ENCODE assay signal across 9 mouse cellular contexts in genomic region chr14:36862387-36862786, GRCm38 (mm10).
DNase-seq lines count a peak whose midpoint lies in the region; ATAC-seq lines count a peak whose summit lies in the region.
"Had no signal": no experiment of that assay in that cellular context is flagged by ENCODE, and none has a peak within 500 bp of the region (broad histone marks: within the 10 kb centered on the region; RNA-seq: fewer than 3 reads in every experiment).

No protein-coding gene starts in this region.

- peak; percentile 23 to 65 for DNase-seq in spleen, adult 18-20 months
- no peak for DNase-seq in spleen, adult 12 weeks (ENCODE audit: low spot score)
- peak; percentile 75 for DNase-seq in ZHBTc4 (ENCODE audit: low read depth, low spot score)
- peak; percentile 69 for DNase-seq in hindbrain, embryonic 14.5 days (ENCODE audit: low spot score)
- DNase-seq in liver, embryonic 11.5 days (ENCODE audit: low spot score) = no peak

- H3K4me3 ChIP-seq in embryonic facial prominence, embryonic 13.5 days = no peak overlapping the region
- H3K4me3 ChIP-seq in hindbrain, embryonic 14.5 days (replicated peaks; ENCODE audit: low read length) = no peak overlapping the region
- H3K4me3 ChIP-seq in liver, embryonic 11.5 days (ENCODE audit: low read depth, low read length) = no peak overlapping the region
- H3K4me3 ChIP-seq in neural tube, embryonic 14.5 days (ENCODE audit: low read depth, low read length) = no peak overlapping the region
- H3K4me3 ChIP-seq: heart, embryonic 15.5 days had no signal

- peak; percentile 57; the same call in 1 of the 2 replicates for ATAC-seq in embryonic facial prominence, embryonic 13.5 days (ENCODE audit: insufficient number of reproducible peaks, insufficient read depth, low FRiP score, low TSS enrichment, low read depth)
- no peak for ATAC-seq in hindbrain, embryonic 14.5 days (ENCODE audit: low FRiP score)
- peak; percentile 36; the same call in 1 of the 2 replicates for ATAC-seq in liver, embryonic 11.5 days (replicated peaks; ENCODE audit: low FRiP score)
- peak; percentile 42; the same call in 1 of the 2 replicates for ATAC-seq in neural tube, embryonic 14.5 days (ENCODE audit: low read depth)
- ATAC-seq in monocyte, adult 5-6 weeks (replicated peaks; ENCODE audit: insufficient number of reproducible peaks, low FRiP score, low TSS enrichment, poor library complexity, severe bottlenecking) = no peak

- WGBS in embryonic facial prominence, embryonic 13.5 days = 21% methylated on average over 7 of the region's 7 CpGs
- 21% methylated on average over 7 of the region's 7 CpGs for WGBS in hindbrain, embryonic 14.5 days
- WGBS in liver, embryonic 11.5 days = 29% methylated on average over 7 of the region's 7 CpGs
- WGBS in neural tube, embryonic 14.5 days = 22% methylated on average over 7 of the region's 7 CpGs

- no peak overlapping the region for H3K27ac ChIP-seq in embryonic facial prominence, embryonic 13.5 days
- no peak overlapping the region for H3K27ac ChIP-seq in hindbrain, embryonic 14.5 days
- H3K27ac ChIP-seq in liver, embryonic 11.5 days (ENCODE audit: low read depth, low read length) = no peak overlapping the region
- no peak overlapping the region for H3K27ac ChIP-seq in neural tube, embryonic 14.5 days (ENCODE audit: low read depth, low read length)
- H3K27ac ChIP-seq: heart, embryonic 15.5 days had no signal

- H3K27me3 ChIP-seq in embryonic facial prominence, embryonic 13.5 days = no peaks in the 10 kb centered on the region
- H3K27me3 ChIP-seq in hindbrain, embryonic 14.5 days (ENCODE audit: control insufficient read depth, insufficient read depth, low read length) = no peaks in the 10 kb centered on the region
- H3K27me3 ChIP-seq in liver, embryonic 11.5 days (replicated peaks; ENCODE audit: control insufficient read depth, insufficient read depth, low read length) = no peaks in the 10 kb centered on the region
- H3K27me3 ChIP-seq in neural tube, embryonic 14.5 days (ENCODE audit: control insufficient read depth, insufficient read depth, low read length) = no peaks in the 10 kb centered on the region
- H3K27me3 ChIP-seq: heart, embryonic 15.5 days had no signal

- H3K4me2 ChIP-seq in embryonic facial prominence, embryonic 13.5 days = no peak overlapping the region
- H3K4me2 ChIP-seq in hindbrain, embryonic 14.5 days (replicated peaks) = no peak overlapping the region
- no peak overlapping the region for H3K4me2 ChIP-seq in liver, embryonic 11.5 days
- H3K4me2 ChIP-seq in neural tube, embryonic 14.5 days (ENCODE audit: low read depth, low read length) = no peak overlapping the region
- H3K4me2 ChIP-seq: heart, embryonic 15.5 days had no signal

- no peaks in the 10 kb centered on the region for H3K9me3 ChIP-seq in embryonic facial prominence, embryonic 13.5 days
- no peaks in the 10 kb centered on the region for H3K9me3 ChIP-seq in hindbrain, embryonic 14.5 days (ENCODE audit: control insufficient read depth, low read length)
- H3K9me3 ChIP-seq in liver, embryonic 11.5 days (ENCODE audit: control insufficient read depth, low read length) = no peaks in the 10 kb centered on the region
- H3K9me3 ChIP-seq in neural tube, embryonic 14.5 days (ENCODE audit: control insufficient read depth, low read length) = no peaks in the 10 kb centered on the region
- H3K9me3 ChIP-seq: heart, embryonic 15.5 days had no signal

- no peaks in the 10 kb centered on the region for H3K4me1 ChIP-seq in embryonic facial prominence, embryonic 13.5 days
- no peaks in the 10 kb centered on the region for H3K4me1 ChIP-seq in hindbrain, embryonic 14.5 days (replicated peaks; ENCODE audit: control insufficient read depth, insufficient read depth, low read length)
- no peaks in the 10 kb centered on the region for H3K4me1 ChIP-seq in liver, embryonic 11.5 days (replicated peaks; ENCODE audit: control insufficient read depth, insufficient read depth, low read length)
- no peaks in the 10 kb centered on the region for H3K4me1 ChIP-seq in neural tube, embryonic 14.5 days (ENCODE audit: control insufficient read depth, insufficient read depth, low read length)
- H3K4me1 ChIP-seq: heart, embryonic 15.5 days had no signal

- H3K9ac ChIP-seq in embryonic facial prominence, embryonic 13.5 days = no peak overlapping the region
- no peak overlapping the region for H3K9ac ChIP-seq in hindbrain, embryonic 14.5 days
- H3K9ac ChIP-seq in liver, embryonic 11.5 days (ENCODE audit: low read depth, low read length) = no peak overlapping the region
- H3K9ac ChIP-seq in neural tube, embryonic 14.5 days (replicated peaks; ENCODE audit: low read depth, low read length) = no peak overlapping the region
- H3K9ac ChIP-seq: heart, embryonic 15.5 days had no signal

- no peaks in the 10 kb centered on the region for H3K36me3 ChIP-seq in embryonic facial prominence, embryonic 13.5 days
- H3K36me3 ChIP-seq in hindbrain, embryonic 14.5 days (replicated peaks; ENCODE audit: control insufficient read depth, insufficient read depth) = no peaks in the 10 kb centered on the region
- H3K36me3 ChIP-seq in liver, embryonic 11.5 days (ENCODE audit: control insufficient read depth, insufficient read depth, low read length) = no peaks in the 10 kb centered on the region
- no peaks in the 10 kb centered on the region for H3K36me3 ChIP-seq in neural tube, embryonic 14.5 days (ENCODE audit: control insufficient read depth, insufficient read depth, low read length)
- H3K36me3 ChIP-seq: heart, embryonic 15.5 days had no signal

Comparison
In these comparisons a context has a peak if more than half of its experiments do, and no peak if none do; other contexts are left out.
1. DNase-seq: peak in spleen, adult 18-20 months (2 of 2), ZHBTc4 (single experiment) and hindbrain, embryonic 14.5 days (single experiment); none in spleen, adult 12 weeks (single experiment) and liver, embryonic 11.5 days (single experiment).
2. ATAC-seq: peak in embryonic facial prominence, embryonic 13.5 days (single experiment), liver, embryonic 11.5 days (single experiment) and neural tube, embryonic 14.5 days (single experiment); none in hindbrain, embryonic 14.5 days (single experiment) and monocyte, adult 5-6 weeks (single experiment).